ENCODE assay signal across 1 mouse cellular context in genomic region chr5:135001309-135001708, GRCm38 (mm10).
TF ChIP-seq lines count a peak whose summit lies in the region.

No protein-coding gene starts in this region.

TF ChIP-seq in CH12.LX, 34 proteins besides CTCF, POLR2A, EP300 and RAD21 (continued from another document):
- no peak for TF ChIP-seq NRF1 (IDR thresholded peaks at IDR 0.05; ENCODE audit: low read depth, low read length)
- no peak for TF ChIP-seq MXI1 (IDR thresholded peaks at IDR 0.05; ENCODE audit: low read depth, low read length)
- no peak for TF ChIP-seq ZNF384 (IDR thresholded peaks at IDR 0.05; ENCODE audit: low read depth, low read length)
- TF ChIP-seq GABPA (IDR thresholded peaks at IDR 0.05; ENCODE audit: insufficient replicate concordance, low read depth, low read length) = no peak
- no peak for TF ChIP-seq UBTF (IDR thresholded peaks at IDR 0.05; ENCODE audit: low read depth, low read length)
- TF ChIP-seq MEF2A (IDR thresholded peaks at IDR 0.05; ENCODE audit: borderline replicate concordance, low read depth, low read length) = no peak
- peak; percentile 79 for TF ChIP-seq BHLHE40 (IDR thresholded peaks at IDR 0.05; ENCODE audit: low read depth, low read length)
- TF ChIP-seq MAX (IDR thresholded peaks at IDR 0.05; ENCODE audit: low read length) = peak; percentile 86
- TF ChIP-seq ZKSCAN1 (IDR thresholded peaks at IDR 0.05; ENCODE audit: borderline replicate concordance, low read depth, low read length) = no peak
- TF ChIP-seq E2F4 (IDR thresholded peaks at IDR 0.05; ENCODE audit: insufficient replicate concordance, low read depth, low read length) = no peak
- TF ChIP-seq SMC3 (IDR thresholded peaks at IDR 0.05; ENCODE audit: low read depth, low read length) = peak; percentile 47
- no peak for TF ChIP-seq NELFE (IDR thresholded peaks at IDR 0.05; ENCODE audit: low read depth, low read length)
- TF ChIP-seq TBP (conservative IDR thresholded peaks at IDR 0.05; ENCODE audit: low read depth, low read length) = no peak
- no peak for TF ChIP-seq KAT2A (IDR thresholded peaks at IDR 0.05; ENCODE audit: insufficient replicate concordance, low read length)
- TF ChIP-seq CHD2 (IDR thresholded peaks at IDR 0.05; ENCODE audit: low read length) = no peak
- no peak for TF ChIP-seq MYC (IDR thresholded peaks at IDR 0.05; ENCODE audit: low read depth, low read length)
- TF ChIP-seq POLR2AphosphoS2 (IDR thresholded peaks at IDR 0.05; ENCODE audit: low read depth, low read length) = no peak
- TF ChIP-seq IRF4 (IDR thresholded peaks at IDR 0.05; ENCODE audit: low read depth, low read length) = peak; percentile 46; the same call in 1 of the 2 replicates
- no peak for TF ChIP-seq ZMIZ1 (IDR thresholded peaks at IDR 0.05; ENCODE audit: low read depth, low read length)
- no peak for TF ChIP-seq ELF1 (IDR thresholded peaks at IDR 0.05; ENCODE audit: low read depth, low read length)
- peak; percentile 83 for TF ChIP-seq USF1 (IDR thresholded peaks at IDR 0.05; ENCODE audit: low read depth, low read length)
- TF ChIP-seq ZC3H11A (IDR thresholded peaks at IDR 0.05; ENCODE audit: low read depth, low read length) = no peak
- TF ChIP-seq MAFK (IDR thresholded peaks at IDR 0.05; ENCODE audit: insufficient replicate concordance, low read length) = no peak
- no peak for TF ChIP-seq JUN (IDR thresholded peaks at IDR 0.05; ENCODE audit: insufficient read depth, low read depth, low read length)
- TF ChIP-seq JUND (conservative IDR thresholded peaks at IDR 0.05; ENCODE audit: low read depth, low read length) = no peak
- no peak for TF ChIP-seq CHD1 (IDR thresholded peaks at IDR 0.05; ENCODE audit: low read depth, low read length)
- TF ChIP-seq USF2 (conservative IDR thresholded peaks at IDR 0.05; ENCODE audit: low read depth, low read length) = peak; percentile 83
- TF ChIP-seq MAZ (IDR thresholded peaks at IDR 0.05; ENCODE audit: low read depth, low read length) = no peak
- no peak for TF ChIP-seq HCFC1 (IDR thresholded peaks at IDR 0.05; ENCODE audit: low read depth, low read length)
- no peak for TF ChIP-seq RCOR1 (conservative IDR thresholded peaks at IDR 0.05; ENCODE audit: low read depth, low read length)
- no peak for TF ChIP-seq PAX5 (IDR thresholded peaks at IDR 0.05; ENCODE audit: low read length)
- TF ChIP-seq ETS1 (conservative IDR thresholded peaks at IDR 0.05; ENCODE audit: low read depth, low read length) = no peak
- TF ChIP-seq TCF12 (IDR thresholded peaks at IDR 0.05; ENCODE audit: low read depth, low read length) = no peak; the same call in 1 of the 2 replicates
TF ChIP-seq in CH12.LX: peak in this region for 6.
